Mouse (Mus musculus) right cerebral cortex, postnatal 4 days (tissue): ENCODE results near the gene Nrn1l.

Experiments
- DNase-seq: peaks from one replicate; pipeline ENCODE4 v3.0.0-alpha.2; 2022

Nrn1l gene

GRCm38 (mm10) chr8:105892432-105892831 is 935 bp upstream of the Nrn1l start:
- peak; percentile 29 for DNase-seq

- no peak for DNase-seq
Observed at GRCm38 (mm10) chr8:105897801-105898480, 4.6 kb downstream of the Nrn1l start.

DNA sequence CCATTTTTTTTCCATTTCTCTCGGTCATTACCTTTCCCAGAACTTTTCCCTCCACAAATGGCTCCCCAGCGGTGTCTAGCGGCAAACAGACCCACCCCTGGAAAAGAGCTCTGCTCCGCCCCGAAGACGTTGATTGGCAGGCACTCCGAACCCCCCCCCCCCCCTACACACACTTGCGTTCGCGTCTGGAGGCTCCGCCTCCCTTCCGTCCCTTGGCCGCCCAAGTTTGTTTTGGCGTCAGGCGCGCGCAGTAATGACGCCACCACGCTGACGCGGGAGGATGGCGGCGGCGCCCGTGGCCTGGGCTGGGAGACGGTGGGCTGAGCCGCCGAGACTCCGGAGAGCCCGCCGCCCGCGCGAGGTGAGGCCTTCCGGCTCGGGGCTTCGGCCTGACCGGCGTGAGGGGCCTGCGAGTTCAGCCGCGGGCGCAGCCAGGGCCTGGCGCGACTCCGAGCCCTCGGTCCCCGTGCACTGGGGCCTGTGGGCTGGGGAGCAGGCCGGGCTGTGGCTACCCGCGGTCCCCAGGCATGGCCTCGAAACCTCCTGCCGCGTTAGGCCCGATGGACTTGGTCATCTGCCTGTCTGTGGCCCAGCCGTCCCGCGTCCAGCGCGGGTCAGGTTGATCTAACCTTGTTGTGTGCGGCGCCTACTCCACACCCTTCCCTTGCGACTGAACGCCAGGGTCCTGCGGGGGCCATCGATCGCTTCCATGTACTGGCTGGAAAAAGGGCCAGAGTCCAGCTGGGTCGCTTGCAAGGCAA is 7.0 kb downstream of the Nrn1l start, which contains the start of gene Pskh1:
TSS of gene Pskh1 (plus strand) at position 262 of the 761 bp plus-strand sequence.
- peak; percentile 94 for DNase-seq

DNA sequence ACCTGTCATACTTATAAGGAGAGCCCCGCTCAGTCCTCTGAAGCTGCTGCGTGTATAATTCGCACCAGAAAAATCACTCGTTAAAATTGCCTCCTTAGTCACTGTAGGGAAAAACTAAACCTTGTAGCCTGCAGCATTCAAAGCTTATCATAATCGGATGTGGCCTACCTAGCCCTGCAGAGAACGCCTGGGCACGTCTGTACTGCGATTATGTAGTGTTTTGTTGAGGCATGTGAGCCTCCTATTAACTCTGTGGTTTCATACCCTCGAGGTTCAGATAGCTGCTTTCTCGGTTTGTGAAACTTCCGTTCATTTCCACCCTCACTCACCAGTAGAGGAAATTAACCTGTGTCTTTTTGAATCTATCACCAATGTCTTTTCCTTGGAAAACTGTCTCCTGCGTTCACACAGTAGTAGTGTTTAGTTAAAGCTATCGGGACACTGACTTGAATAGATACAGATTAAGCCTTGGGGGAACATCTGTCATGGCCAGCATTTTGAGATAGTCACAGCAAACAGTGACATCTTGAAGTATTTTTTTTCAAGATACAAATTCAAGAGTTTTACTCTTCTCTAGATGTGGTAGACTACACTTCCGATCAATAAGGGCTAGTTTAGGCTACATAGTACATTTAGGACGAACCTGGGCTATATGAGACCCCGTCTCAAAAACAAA is 7.7 kb downstream of the Nrn1l start:
- no peak for DNase-seq

DNA sequence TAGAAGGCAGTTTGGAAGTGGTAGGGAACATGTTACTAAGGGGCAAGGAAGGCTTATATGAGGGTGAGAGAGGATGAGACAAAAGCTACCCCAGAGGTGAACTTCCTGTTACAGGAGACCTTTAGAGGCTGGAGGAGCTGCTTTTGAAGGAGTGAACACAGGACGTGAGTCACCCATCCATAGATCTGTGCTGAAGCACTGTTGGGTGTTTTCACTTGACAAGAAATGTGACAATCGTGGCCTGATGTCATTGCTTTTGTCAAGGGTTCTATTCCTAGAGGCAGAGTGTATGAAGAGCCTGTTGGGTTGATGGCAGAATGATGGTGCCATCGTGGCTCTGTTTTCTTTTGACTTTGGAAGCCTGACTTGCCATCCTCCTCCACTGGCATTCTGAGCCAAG is 26.0 kb downstream of the Nrn1l start:
- no peak for DNase-seq

DNA sequence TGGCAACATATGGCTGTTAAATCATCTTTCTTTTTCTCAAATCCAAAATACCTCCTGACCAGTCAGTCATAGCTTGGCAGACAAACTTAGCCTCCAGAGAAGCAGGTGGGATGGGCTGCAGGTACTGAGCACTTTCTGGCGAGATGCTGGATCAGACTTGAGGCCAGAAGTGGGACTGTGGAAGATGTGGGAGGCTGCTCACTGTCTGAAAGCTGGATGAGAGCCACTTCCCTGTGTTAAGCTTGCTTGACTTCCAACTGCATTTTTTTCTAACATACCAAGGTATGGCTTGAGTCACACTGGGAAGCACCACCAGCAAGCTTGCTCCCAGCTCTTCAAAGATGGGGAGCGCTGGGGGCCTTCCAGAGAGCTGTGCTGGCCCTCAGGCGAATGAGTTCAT is 31.8 kb downstream of the Nrn1l start:
- no peak for DNase-seq

DNA sequence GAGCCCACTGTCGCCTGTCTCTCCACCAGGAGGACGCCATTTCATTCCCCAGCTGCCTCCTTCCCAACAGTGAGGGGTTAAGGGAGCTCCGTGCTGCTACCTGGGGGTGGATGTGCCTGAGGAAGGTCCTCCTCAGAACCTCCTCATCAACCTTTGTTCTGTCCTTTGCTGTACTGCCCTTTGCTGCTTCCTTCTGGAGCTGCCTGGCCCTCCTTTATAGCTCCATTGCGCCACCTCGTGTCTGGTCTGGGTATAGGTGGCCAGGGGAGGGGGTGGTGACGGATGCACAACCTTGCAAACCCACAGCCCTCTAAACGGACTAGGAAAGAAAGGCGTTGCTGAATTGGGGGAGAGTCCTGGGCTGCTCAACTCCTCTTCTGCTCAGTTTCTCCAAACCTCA is 37.2 kb downstream of the Nrn1l start:
- peak; percentile 94 for DNase-seq

GRCm38 (mm10) chr8:105931271-105931670 is 37.9 kb downstream of the Nrn1l start:
- DNase-seq: no peak

DNA sequence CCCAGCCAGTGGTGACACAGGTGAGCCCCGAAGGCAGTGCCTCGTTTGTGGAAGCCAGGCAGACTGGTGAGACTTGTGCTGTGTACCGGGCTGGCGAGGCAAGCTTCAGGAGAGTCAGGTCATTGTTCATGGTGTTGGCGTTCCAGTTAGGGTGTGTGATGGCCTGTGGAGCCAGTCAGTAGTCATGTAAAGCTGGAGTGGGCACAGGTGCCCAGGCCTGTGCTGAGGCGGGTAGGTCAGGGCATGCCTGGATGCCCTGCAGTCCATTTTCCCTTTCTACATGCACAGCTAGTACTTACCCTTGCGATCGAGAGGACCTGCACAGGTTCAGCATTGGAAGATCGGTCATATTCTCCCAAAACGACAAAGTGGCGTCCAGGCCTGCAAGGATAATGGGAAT is 39.2 kb downstream of the Nrn1l start:
- no peak for DNase-seq

GRCm38 (mm10) chr8:105933762-105934161 is 40.4 kb downstream of the Nrn1l start, which contains the start of gene Ctrl:
Gene Ctrl (minus strand): TSS chr8:105933862.
- no peak for DNase-seq

GRCm38 (mm10) chr8:105935105-105935504 is 41.7 kb downstream of the Nrn1l start:
- DNase-seq: no peak

- DNase-seq: no peak
Observed at GRCm38 (mm10) chr8:105935863-105936603, 42.7 kb downstream of the Nrn1l start.

DNA sequence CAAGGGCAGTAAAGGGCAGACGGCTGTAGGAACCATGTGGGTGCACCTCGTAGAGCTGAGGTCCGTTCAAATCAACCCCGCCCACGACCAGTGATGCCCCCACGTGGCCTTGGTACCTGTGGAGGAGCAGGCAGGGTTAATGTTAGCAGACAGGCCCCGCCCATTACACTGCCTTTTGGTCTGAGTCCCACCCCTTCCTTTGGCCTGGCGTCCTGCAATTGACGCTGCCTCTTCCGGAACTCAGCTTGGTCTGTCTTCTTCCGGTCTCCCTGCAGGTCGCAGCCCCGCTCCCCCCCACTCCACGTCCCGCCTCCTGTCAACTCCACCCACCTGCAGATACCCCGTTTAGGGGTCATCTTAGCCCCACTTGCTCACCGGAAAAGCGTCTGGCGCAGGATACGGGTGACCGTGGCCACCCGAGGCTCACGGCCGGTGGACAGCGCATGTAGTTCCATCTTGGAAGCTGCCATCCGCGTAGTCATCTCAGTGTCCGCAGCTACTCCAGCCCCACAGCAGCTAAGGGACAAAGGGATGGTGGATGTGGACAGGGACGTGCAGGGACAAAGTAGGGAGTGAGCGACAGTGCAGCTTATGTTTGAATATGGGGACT is 43.6 kb downstream of the Nrn1l start:
- peak; percentile 79 for DNase-seq

GRCm38 (mm10) chr8:105937496-105938305 is 44.3 kb downstream of the Nrn1l start:
- DNase-seq: peak; percentile 41

GRCm38 (mm10) chr8:105938306-105938669 is 44.9 kb downstream of the Nrn1l start, which contains the start of gene Psmb10:
Gene Psmb10 (minus strand): TSS chr8:105938444.
- no peak for DNase-seq

GRCm38 (mm10) chr8:105942026-105942425 is 48.7 kb downstream of the Nrn1l start:
- DNase-seq: no peak

DNA sequence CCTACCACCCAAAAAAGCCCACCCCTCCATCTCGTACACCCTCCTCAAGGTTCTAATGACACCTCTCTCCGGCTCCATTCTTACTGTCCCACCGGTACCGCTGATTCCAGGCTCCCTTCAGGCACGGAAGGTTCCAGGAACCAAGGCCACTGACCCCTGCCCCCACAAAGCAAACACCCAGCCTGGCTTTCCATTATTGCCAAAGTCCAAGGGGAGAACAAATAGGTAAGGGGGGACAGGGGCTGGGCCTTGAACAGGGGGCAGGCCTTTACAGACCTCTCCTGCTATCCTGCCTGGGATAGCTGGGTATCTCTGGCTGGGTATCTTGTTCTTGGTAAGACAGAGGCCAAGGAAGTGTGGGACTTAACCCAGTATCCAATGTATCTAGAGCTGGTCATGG is 49.2 kb downstream of the Nrn1l start:
- no peak for DNase-seq

- DNase-seq: no peak
Observed at GRCm38 (mm10) chr8:105943321-105943739, 50.0 kb downstream of the Nrn1l start, which contains the start of gene Lcat. Gene Lcat (minus strand): TSS chr8:105943382.
